Mouse (Mus musculus) lung, postnatal 0 days (tissue): ENCODE results near the gene Tmem50b. TPM values are rescaled to one million over a fixed set of nuclear protein-coding genes. Genes with fewer than 3 reads are reported as not detected.
"Not testable (repeated sequence)": the region's sequence is repeated elsewhere in the genome, so short reads cannot be mapped to it uniquely, and the experiment has no call there.

Experiments used
- ATAC-seq: fragments of 200-750 bp; cut with Nextera tagmentation; 2 replicates; pipeline ENCODE4 v1.8.0; 2017; ENCODE audit warnings: moderate library complexity
- DNase-seq: peaks from one replicate; pipeline ENCODE4 v3.0.0-alpha.2; 2016; ENCODE audit warnings: low spot score
- H3K27ac ChIP-seq: fragments of 300-500 bp; sonication (generic); 2 replicates; pipeline ENCODE4 v1.5.1; 2014; ENCODE audit warnings: antibody characterized with exemption, mild to moderate bottlenecking, low read length, mixed read lengths
- H3K27me3 ChIP-seq: fragments of 300-500 bp; sonication (generic); replicated peaks from 2 replicates; pipeline ENCODE4 v1.6.1; 2014; ENCODE audit warnings: low read length, mixed read lengths; ENCODE audit not compliant: insufficient read depth
- H3K36me3 ChIP-seq: fragments of 300-500 bp; sonication (generic); 2 replicates; pipeline ENCODE4 v1.6.1; 2014; ENCODE audit warnings: low read length, mixed read lengths; ENCODE audit not compliant: insufficient read depth
- H3K4me1 ChIP-seq: fragments of 300-500 bp; sonication (generic); 2 replicates; pipeline ENCODE4 v1.6.1; 2014; ENCODE audit warnings: antibody characterized with exemption, low read depth, low read length, mixed read lengths; ENCODE audit not compliant: insufficient read depth
- H3K4me2 ChIP-seq: fragments of 300-500 bp; sonication (generic); replicated peaks from 2 replicates; pipeline ENCODE4 v1.6.1; 2014; ENCODE audit warnings: low read depth, mild to moderate bottlenecking, low read length, moderate library complexity, mixed read lengths
- H3K4me3 ChIP-seq: fragments of 300-500 bp; sonication (generic); 2 replicates; pipeline ENCODE4 v1.5.1; 2014; ENCODE audit warnings: low read depth, low read length
- H3K9ac ChIP-seq: fragments of 300-500 bp; sonication (generic); replicated peaks from 2 replicates; pipeline ENCODE4 v1.6.1; 2014; ENCODE audit warnings: low read depth, mild to moderate bottlenecking
- H3K9me3 ChIP-seq: fragments of 300-500 bp; sonication (generic); 2 replicates; pipeline ENCODE4 v1.6.1; 2016; ENCODE audit warnings: low read length, mixed read lengths
- CTCF ChIP-seq: IDR thresholded peaks from 2 replicates; pipeline ENCODE4 v1.5.1; 2016; ENCODE audit warnings: antibody characterized with exemption, mild to moderate bottlenecking
- EP300 ChIP-seq: IDR thresholded peaks from 2 replicates; pipeline ENCODE4 v1.6.1; 2016; ENCODE audit warnings: antibody characterized with exemption, mild to moderate bottlenecking, control low read depth
- WGBS: fragments of 180-500 bp; shearing (Covaris S2); extraction: QIAGEN DNeasy Blood & Tissue Kit; methylation state at CpG from one replicate; pipeline ENCODE4 v1.1.7; 2014; 5-methylcytosine and 5-hydroxymethylcytosine counted together
- polyA plus RNA-seq: library from polyadenylated mRNA; unstranded; fragments of >200 nt; fragmentation: Nextera tagmentation; extraction: Ambion mirVana; gene quantifications from 2 replicates; pipeline ENCODE4 v1.2.1, GENCODE M21; 2015

The Tmem50b gene
- polyA plus RNA-seq, 1 experiment from 2014 or later: 160 TPM

DNA sequence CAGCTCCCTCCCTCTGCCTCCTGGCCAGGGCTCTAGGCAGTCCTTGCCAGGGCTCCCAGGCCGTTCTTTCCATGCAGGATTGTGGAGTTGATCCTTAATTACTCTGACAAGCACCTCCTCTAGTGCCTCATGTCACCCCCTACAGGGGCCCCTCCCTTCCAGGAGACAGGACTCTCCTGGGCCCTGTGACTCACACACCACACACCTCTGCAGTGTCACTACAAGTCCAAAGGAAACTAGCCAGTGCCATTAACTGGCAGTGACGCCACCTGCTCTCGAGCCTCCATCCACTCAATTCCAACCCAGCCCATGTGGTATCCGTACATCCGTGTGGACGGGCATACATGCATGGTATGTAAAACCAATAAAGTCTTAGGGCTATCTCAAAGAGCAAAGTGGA, 62.7 kb downstream of the Tmem50b start:
- Histone ChIP-seq H3K9ac (no peak overlapping the region), H3K4me1 (peaks cover 3% of the 10 kb centered on the region; the same call in 1 of the 2 replicates), H3K36me3 (no peaks in the 10 kb centered on the region), H3K4me3 (no peak overlapping the region), H3K27me3 (peaks cover 5% of the 10 kb centered on the region; the same call in 1 of the 2 replicates), H3K4me2 (no peak overlapping the region), H3K27ac (no peak overlapping the region), H3K9me3 (no peaks in the 10 kb centered on the region)
- 72% methylated on average over 6 of the region's 6 CpGs for WGBS
- TF ChIP-seq EP300: no peak
- TF ChIP-seq CTCF: no peak
- peak; percentile 59 for ATAC-seq
- no peak for DNase-seq

- ATAC-seq: peak; percentile 63
- peaks cover 5% of the 10 kb centered on the region; the same call in 1 of the 2 replicates for H3K27me3 ChIP-seq
- peak; percentile 94 for DNase-seq
- H3K27ac ChIP-seq: no peak overlapping the region
- no peak overlapping the region for H3K4me2 ChIP-seq
- no peak overlapping the region for H3K4me3 ChIP-seq
- 51% methylated on average over 13 of the region's 13 CpGs for WGBS
- H3K4me1 ChIP-seq: peaks cover 3% of the 10 kb centered on the region; the same call in 1 of the 2 replicates
- no peak for TF ChIP-seq CTCF
- no peak for TF ChIP-seq EP300
- no peak overlapping the region for H3K9ac ChIP-seq
- H3K36me3 ChIP-seq: no peaks in the 10 kb centered on the region
- H3K9me3 ChIP-seq: no peaks in the 10 kb centered on the region
These were observed 63.1 kb downstream of the Tmem50b start for GRCm38 (mm10) chr16:91534477-91534876.

- ATAC-seq (no peak), DNase-seq (no peak)
- Histone ChIP-seq H3K9ac (no peak overlapping the region), H3K4me1 (peaks cover 2% of the 10 kb centered on the region; the same call in 1 of the 2 replicates), H3K36me3 (no peaks in the 10 kb centered on the region), H3K4me2 (no peak overlapping the region), H3K27ac (no peak overlapping the region), H3K4me3 (no peak overlapping the region), H3K9me3 (no peaks in the 10 kb centered on the region), H3K27me3 (peaks cover 5% of the 10 kb centered on the region; the same call in 1 of the 2 replicates)
- WGBS: 48% methylated on average over 23 of the region's 23 CpGs
- TF ChIP-seq EP300: no peak
- no peak for TF ChIP-seq CTCF
These were observed 64.3 kb downstream of the Tmem50b start for GRCm38 (mm10) chr16:91533097-91534001.

DNA sequence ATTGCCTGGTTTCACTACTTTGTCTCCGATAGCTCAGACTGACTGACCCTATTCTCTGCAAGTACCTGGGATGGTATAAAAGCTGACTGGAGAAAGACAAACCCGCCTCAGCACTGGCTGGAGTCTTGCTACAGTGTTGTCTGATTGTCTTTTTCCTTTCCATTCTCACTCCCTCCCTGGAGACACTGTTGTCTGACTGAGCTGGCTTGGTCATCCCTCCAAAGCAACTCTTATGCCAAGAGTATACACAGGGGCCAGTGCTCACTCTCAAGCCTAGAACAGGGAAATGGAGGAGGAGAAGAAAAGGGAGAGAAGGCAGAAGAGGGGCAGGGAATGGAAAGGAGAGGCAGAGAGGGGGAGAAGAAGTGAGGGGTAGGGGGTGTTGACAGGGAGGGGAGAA, 65.2 kb downstream of the Tmem50b start:
- no peak for ATAC-seq
- Histone ChIP-seq H3K4me1 (no peaks in the 10 kb centered on the region), H3K9ac (no peak overlapping the region), H3K4me2 (no peak overlapping the region), H3K4me3 (no peak overlapping the region), H3K27ac (no peak overlapping the region), H3K9me3 (no peaks in the 10 kb centered on the region), H3K36me3 (no peaks in the 10 kb centered on the region), H3K27me3 (peaks cover 5% of the 10 kb centered on the region; the same call in 1 of the 2 replicates)
- 58% methylated on average over 2 of the region's 2 CpGs for WGBS
- DNase-seq: no peak
- TF ChIP-seq EP300 (no peak), CTCF (no peak)

GRCm38 (mm10) chr16:91531856-91532255, 65.7 kb downstream of the Tmem50b start:
- H3K4me3 ChIP-seq: no peak overlapping the region
- WGBS: 60% methylated on average over 6 of the region's 6 CpGs
- no peak for DNase-seq
- no peak overlapping the region for H3K4me2 ChIP-seq
- H3K4me1 ChIP-seq: no peaks in the 10 kb centered on the region
- ATAC-seq: no peak
- no peaks in the 10 kb centered on the region for H3K36me3 ChIP-seq
- H3K9ac ChIP-seq: no peak overlapping the region
- H3K27ac ChIP-seq: no peak overlapping the region
- H3K9me3 ChIP-seq: no peaks in the 10 kb centered on the region
- TF ChIP-seq CTCF (no peak), EP300 (no peak)
- peaks cover 5% of the 10 kb centered on the region; the same call in 1 of the 2 replicates for H3K27me3 ChIP-seq

GRCm38 (mm10) chr16:91530830-91531229, 66.8 kb downstream of the Tmem50b start:
- not testable (repeated sequence) for H3K4me1 ChIP-seq, ATAC-seq, DNase-seq, H3K36me3 ChIP-seq, H3K9ac ChIP-seq, H3K9me3 ChIP-seq, H3K27me3 ChIP-seq, H3K4me2 ChIP-seq, H3K27ac ChIP-seq, H3K4me3 ChIP-seq
- WGBS: 67% methylated on average over 4 of the region's 4 CpGs
